Mouse (Mus musculus): ENCODE data around the gene Hpca.

DNA sequence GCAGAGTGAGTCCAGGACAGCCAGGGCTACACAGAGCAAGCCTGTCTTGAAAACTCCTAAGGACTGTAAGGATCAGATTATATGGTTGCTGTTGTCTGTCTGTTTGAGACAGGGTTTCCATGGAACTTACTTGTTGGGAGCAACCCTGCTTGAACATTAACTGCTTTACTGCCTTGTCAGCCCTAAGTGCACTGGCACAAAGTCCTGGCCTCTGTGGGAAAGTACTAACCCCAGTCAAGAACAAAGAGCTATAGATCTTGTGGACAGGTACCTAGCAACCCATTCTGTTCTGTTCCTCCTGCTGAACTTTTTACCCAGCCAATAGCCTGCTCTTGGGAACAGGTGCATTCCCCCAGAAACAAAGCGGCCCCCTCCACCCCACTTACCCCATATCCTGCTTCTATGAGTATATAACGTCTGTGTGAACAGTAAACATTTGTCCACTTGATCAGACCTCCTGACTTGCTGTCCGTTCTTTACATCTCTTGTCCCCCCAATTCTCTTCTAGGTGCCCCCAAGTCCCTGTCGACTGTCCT, 29.5 kb upstream of the Hpca start:
- no peak for TF ChIP-seq CTCF (IDR thresholded peaks at IDR 0.05; ENCODE audit: low read depth, low read length)
- TF ChIP-seq POLR2A (IDR thresholded peaks at IDR 0.05; ENCODE audit: extremely low read depth, insufficient read depth, low read length), result no peak
